Mouse (Mus musculus) layer of hippocampus, postnatal 14 days (tissue): ENCODE data around the gene Tnfrsf22. TPM values are rescaled to one million over a fixed set of nuclear protein-coding genes. Genes with fewer than 3 reads are reported as not detected.

ENCODE experiments used
- DNase-seq, 2 experiments: peaks; one replicate each; pipeline ENCODE4 v3.0.0; 2021 to 2022; ENCODE audit warnings: low spot score in 2 of 2, mixed read lengths in 1 of 2
- total RNA-seq, 2 experiments: library from RNA; stranded (reverse); gene quantifications; 2 replicates each; pipeline ENCODE4 v1.2.3; 2021

Tnfrsf22 gene
- total RNA-seq, 2 experiments from 2014 or later, result 2.1 to 2.9 TPM

- no peak for DNase-seq
Observed at GRCm38 (mm10) chr7:143636674-143637073, 12.8 kb downstream of the Tnfrsf22 start.

- no peak for DNase-seq
Observed at GRCm38 (mm10) chr7:143631503-143631902, 18.0 kb downstream of the Tnfrsf22 start.

GRCm38 (mm10) chr7:143629501-143629900 is 20.0 kb downstream of the Tnfrsf22 start:
- DNase-seq, result no peak

GRCm38 (mm10) chr7:143628540-143628939 is 20.9 kb downstream of the Tnfrsf22 start, which contains the start of gene Tnfrsf26:
Gene Tnfrsf26, minus strand, starts transcription at chr7:143628722.
- no peak for DNase-seq

- DNase-seq, result no peak
Observed at GRCm38 (mm10) chr7:143627555-143628286, 21.7 kb downstream of the Tnfrsf22 start.

GRCm38 (mm10) chr7:143626178-143626577 is 23.3 kb downstream of the Tnfrsf22 start:
- no peak for DNase-seq

GRCm38 (mm10) chr7:143625151-143625550 is 24.3 kb downstream of the Tnfrsf22 start:
- no peak for DNase-seq

- no peak for DNase-seq
Observed at GRCm38 (mm10) chr7:143624561-143624960, 24.9 kb downstream of the Tnfrsf22 start.

- no peak for DNase-seq
Observed at GRCm38 (mm10) chr7:143620951-143621350, 28.5 kb downstream of the Tnfrsf22 start.

GRCm38 (mm10) chr7:143614404-143615135 is 34.9 kb downstream of the Tnfrsf22 start:
- no peak for DNase-seq

- DNase-seq, result no peak
Observed at GRCm38 (mm10) chr7:143612215-143612614, 37.2 kb downstream of the Tnfrsf22 start.

GRCm38 (mm10) chr7:143605321-143605720 is 44.1 kb downstream of the Tnfrsf22 start:
- DNase-seq, result no peak

- DNase-seq, result no peak
Observed at GRCm38 (mm10) chr7:143604889-143605288, 44.6 kb downstream of the Tnfrsf22 start.

- no peak for DNase-seq
Observed at GRCm38 (mm10) chr7:143601705-143602104, 47.8 kb downstream of the Tnfrsf22 start.

- DNase-seq, result no peak
Observed at GRCm38 (mm10) chr7:143600231-143600740, 49.2 kb downstream of the Tnfrsf22 start.

GRCm38 (mm10) chr7:143599428-143600230 is 49.8 kb downstream of the Tnfrsf22 start, which contains the start of gene Cars:
Gene Cars, minus strand, starts transcription at chr7:143600090.
- peak; percentile 85 to 94 for DNase-seq

GRCm38 (mm10) chr7:143594865-143595264 is 54.6 kb downstream of the Tnfrsf22 start:
- DNase-seq, result no peak

- DNase-seq, result no peak
Observed at GRCm38 (mm10) chr7:143592255-143592654, 57.2 kb downstream of the Tnfrsf22 start.

- DNase-seq, result no peak
Observed at GRCm38 (mm10) chr7:143588006-143588405, 61.5 kb downstream of the Tnfrsf22 start.

GRCm38 (mm10) chr7:143587586-143587985 is 61.9 kb downstream of the Tnfrsf22 start:
- DNase-seq, result no peak
